Mouse (Mus musculus): ENCODE measurements around the gene Ccdc12. TPM values are rescaled to one million over a fixed set of nuclear protein-coding genes. Genes with fewer than 3 reads are reported as not detected.

The Ccdc12 gene
- total and polyA plus RNA-seq, 3 experiments = 85.2 to 104 (median 97.8) TPM

- Histone ChIP-seq H3K4me2 (ENCODE audit: insufficient read depth, low read depth, poor library complexity, severe bottlenecking) (no peak overlapping the region), H3K27ac (ENCODE audit: insufficient read depth, low read depth) (no peak overlapping the region), H3K9me3 (replicated peaks; ENCODE audit: low read length) (no peaks in the 10 kb centered on the region), H3K79me2 (replicated peaks; ENCODE audit: control insufficient read depth, extremely low read depth, insufficient read depth, poor library complexity, severe bottlenecking) (no peaks in the 10 kb centered on the region; the same call in 1 of the 2 replicates), H3K36me3 (replicated peaks in 1 of 2; ENCODE audit: control insufficient read depth in 1 of 2, insufficient read depth in 1 of 2, low read length in 1 of 2) (peaks cover 30 to 78% of the 10 kb centered on the region in 2 experiments), H3K27me3 (replicated peaks) (no peaks in the 10 kb centered on the region), H3K4me3 (replicated peaks in 1 of 3; ENCODE audit: low read depth in 2 of 3, low read length in 2 of 3, poor library complexity in 1 of 3) (no peak overlapping the region), H3K4me1 (ENCODE audit: control insufficient read depth in 1 of 2, insufficient read depth in 2 of 2) (peaks cover 0 to 22% of the 10 kb centered on the region in 2 experiments; a peak in 3 of 4 replicates), H3K9ac (ENCODE audit: insufficient read depth, low read depth) (no peak overlapping the region)
- dilution Hi-C loops (cut with MboI; ENCODE audit: extremely low pct_ligation_motif_present, extremely low pct_unique_long_range_greater_than_20kb, low sequenced_read_pairs) (no loop called here), in situ Hi-C loops (cut with MboI; ENCODE audit: low pct_ligation_motif_present, low pct_unique_long_range_greater_than_20kb, low sequenced_read_pairs) (loop anchor here (5.0 kb wide), 1 partner anchor 70 kb away; no protein-coding TSS in a partner anchor)
- TF ChIP-seq CHD1 (IDR thresholded peaks at IDR 0.05; ENCODE audit: low read depth, low read length) (no peak), MYC (IDR thresholded peaks at IDR 0.05; ENCODE audit: low read depth, low read length) (no peak), RAD21 (IDR thresholded peaks at IDR 0.05; ENCODE audit: low read depth, low read length) (no peak), KAT2A (IDR thresholded peaks at IDR 0.05; ENCODE audit: insufficient replicate concordance, low read length) (no peak), NELFE (IDR thresholded peaks at IDR 0.05; ENCODE audit: low read depth, low read length) (no peak), ZKSCAN1 (IDR thresholded peaks at IDR 0.05; ENCODE audit: borderline replicate concordance, low read depth, low read length) (no peak), JUN (IDR thresholded peaks at IDR 0.05; ENCODE audit: insufficient read depth, low read depth, low read length) (no peak), RCOR1 (conservative IDR thresholded peaks at IDR 0.05; ENCODE audit: low read depth, low read length) (no peak), BHLHE40 (IDR thresholded peaks at IDR 0.05; ENCODE audit: low read depth, low read length) (no peak), POLR2A (IDR thresholded peaks at IDR 0.05; ENCODE audit: low read depth, low read length) (no peak), ZNF384 (IDR thresholded peaks at IDR 0.05; ENCODE audit: low read depth, low read length) (no peak), SIN3A (IDR thresholded peaks at IDR 0.05; ENCODE audit: low read length) (no peak), MXI1 (IDR thresholded peaks at IDR 0.05; ENCODE audit: low read depth, low read length) (no peak), POLR2AphosphoS2 (IDR thresholded peaks at IDR 0.05; ENCODE audit: low read depth, low read length) (no peak), MEF2A (IDR thresholded peaks at IDR 0.05; ENCODE audit: borderline replicate concordance, low read depth, low read length) (no peak), JUND (conservative IDR thresholded peaks at IDR 0.05; ENCODE audit: low read depth, low read length) (no peak), ETS1 (conservative IDR thresholded peaks at IDR 0.05; ENCODE audit: low read depth, low read length) (no peak), E2F4 (IDR thresholded peaks at IDR 0.05; ENCODE audit: insufficient replicate concordance, low read depth, low read length) (no peak)
- no peak for DNase-seq (ENCODE audit: extremely low read depth)
These were observed 56.2 kb downstream of the Ccdc12 start for GRCm38 (mm10) chr9:110712545-110712944.

- H3K36me3 ChIP-seq (replicated peaks in 1 of 2; ENCODE audit: control insufficient read depth in 1 of 2, insufficient read depth in 1 of 2, low read length in 1 of 2) = peaks cover 33 to 74% of the 10 kb centered on the region in 2 experiments
- H3K27ac ChIP-seq (ENCODE audit: insufficient read depth, low read depth) = no peak overlapping the region
- in situ Hi-C loops (cut with MboI; ENCODE audit: low pct_ligation_motif_present, low pct_unique_long_range_greater_than_20kb, low sequenced_read_pairs) (loop anchor here (5.0 kb wide), 1 partner anchor 71 kb away; no protein-coding TSS in a partner anchor), dilution Hi-C loops (cut with MboI; ENCODE audit: extremely low pct_ligation_motif_present, extremely low pct_unique_long_range_greater_than_20kb, low sequenced_read_pairs) (no loop called here)
- H3K79me2 ChIP-seq (replicated peaks; ENCODE audit: control insufficient read depth, extremely low read depth, insufficient read depth, poor library complexity, severe bottlenecking) = no peaks in the 10 kb centered on the region; the same call in 1 of the 2 replicates
- DNase-seq (ENCODE audit: extremely low read depth) = no peak
- TF ChIP-seq ZC3H11A (IDR thresholded peaks at IDR 0.05; ENCODE audit: low read depth, low read length) (no peak), BHLHE40 (IDR thresholded peaks at IDR 0.05; ENCODE audit: low read depth, low read length) (no peak), E2F4 (IDR thresholded peaks at IDR 0.05; ENCODE audit: insufficient replicate concordance, low read depth, low read length) (no peak), UBTF (IDR thresholded peaks at IDR 0.05; ENCODE audit: low read depth, low read length) (no peak), NELFE (IDR thresholded peaks at IDR 0.05; ENCODE audit: low read depth, low read length) (no peak), POLR2AphosphoS2 (IDR thresholded peaks at IDR 0.05; ENCODE audit: low read depth, low read length) (no peak), KAT2A (IDR thresholded peaks at IDR 0.05; ENCODE audit: insufficient replicate concordance, low read length) (no peak)
- peaks cover 0 to 21% of the 10 kb centered on the region in 2 experiments; a peak in 3 of 4 replicates for H3K4me1 ChIP-seq (ENCODE audit: control insufficient read depth in 1 of 2, insufficient read depth in 2 of 2)
- H3K4me3 ChIP-seq (replicated peaks in 1 of 3; ENCODE audit: low read depth in 2 of 3, low read length in 2 of 3, poor library complexity in 1 of 3) = no peak overlapping the region
- H3K4me2 ChIP-seq (ENCODE audit: insufficient read depth, low read depth, poor library complexity, severe bottlenecking) = no peak overlapping the region
- H3K9me3 ChIP-seq (replicated peaks; ENCODE audit: low read length) = no peaks in the 10 kb centered on the region
- no peak overlapping the region for H3K9ac ChIP-seq (ENCODE audit: insufficient read depth, low read depth)
- no peaks in the 10 kb centered on the region for H3K27me3 ChIP-seq (replicated peaks)
These were observed 57.1 kb downstream of the Ccdc12 start for GRCm38 (mm10) chr9:110713389-110713788.

Measured in CH12.LX (cell line).